In the genomic region with DNA sequence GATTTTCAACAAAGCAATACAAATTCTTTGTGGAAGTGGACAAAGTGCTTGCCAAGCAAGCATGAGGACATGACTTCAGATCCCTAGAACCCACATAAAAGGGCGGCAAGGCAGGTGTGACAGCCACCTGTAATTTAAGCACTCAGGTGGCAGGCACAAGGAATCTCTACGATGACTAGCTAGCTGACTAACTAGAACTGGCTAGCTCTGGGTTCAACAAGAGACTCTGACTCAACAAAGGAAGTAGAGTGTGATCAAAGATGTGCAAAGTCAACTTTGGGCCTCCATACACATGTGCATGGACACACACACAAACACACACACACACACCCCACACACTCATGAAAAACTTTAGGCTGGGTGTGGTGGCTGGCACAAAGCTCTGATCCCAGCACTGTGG, we compare ENCODE assay signal across 11 mouse cellular contexts. TPM values are rescaled to one million over a fixed set of nuclear protein-coding genes. Genes with fewer than 3 reads are reported as not detected.
DNase-seq lines count a peak whose midpoint lies in the region; ATAC-seq and TF ChIP-seq lines count a peak whose summit lies in the region.
"Had no signal": no experiment of that assay in that cellular context is flagged by ENCODE, and none has a peak within 500 bp of the region (broad histone marks: within the 10 kb centered on the region; RNA-seq: fewer than 3 reads in every experiment).

No protein-coding gene starts in this region.

- no peaks in the 10 kb centered on the region for H3K36me3 ChIP-seq in hindbrain, embryonic 12.5 days
- no peaks in the 10 kb centered on the region for H3K36me3 ChIP-seq in hindbrain, embryonic 14.5 days (replicated peaks; ENCODE audit: control insufficient read depth, insufficient read depth)
- peaks cover 46% of the 10 kb centered on the region for H3K36me3 ChIP-seq in G1E (replicated peaks)
- H3K36me3 ChIP-seq in forebrain, embryonic 13.5 days (ENCODE audit: poor library complexity, severe bottlenecking) = no peaks in the 10 kb centered on the region
- H3K36me3 ChIP-seq: lung, embryonic 15.5 days; neural tube, embryonic 12.5 days had no signal

- H3K9ac ChIP-seq in hindbrain, embryonic 12.5 days = no peak overlapping the region
- no peak overlapping the region for H3K9ac ChIP-seq in hindbrain, embryonic 14.5 days
- H3K9ac ChIP-seq in forebrain, embryonic 13.5 days = no peak overlapping the region
- H3K9ac ChIP-seq: lung, embryonic 15.5 days; neural tube, embryonic 12.5 days had no signal

- no peak for ATAC-seq in hindbrain, embryonic 12.5 days (ENCODE audit: low FRiP score)
- no peak for ATAC-seq in hindbrain, embryonic 14.5 days (ENCODE audit: low FRiP score)
- no peak for ATAC-seq in G1E (ENCODE audit: extremely low read depth, insufficient number of reproducible peaks, low FRiP score, poor library complexity, severe bottlenecking)
- ATAC-seq in forebrain, embryonic 13.5 days = no peak

- no peak overlapping the region for H3K4me2 ChIP-seq in hindbrain, embryonic 12.5 days (replicated peaks)
- no peak overlapping the region for H3K4me2 ChIP-seq in hindbrain, embryonic 14.5 days (replicated peaks)
- H3K4me2 ChIP-seq in forebrain, embryonic 13.5 days = no peak overlapping the region
- H3K4me2 ChIP-seq: lung, embryonic 15.5 days; neural tube, embryonic 12.5 days had no signal

- H3K27ac ChIP-seq in hindbrain, embryonic 12.5 days = peak overlapping the region; percentile 73; the same call in 1 of the 2 replicates
- H3K27ac ChIP-seq in hindbrain, embryonic 14.5 days = no peak overlapping the region
- peak overlapping the region; percentile 33 for H3K27ac ChIP-seq in cortical plate, adult 2 months (ENCODE audit: insufficient read depth, low read length)
- no peak overlapping the region; the same call in 1 of the 2 replicates for H3K27ac ChIP-seq in forebrain, embryonic 13.5 days
- H3K27ac ChIP-seq: lung, embryonic 15.5 days had no signal

- H3K4me3 ChIP-seq in hindbrain, embryonic 12.5 days = no peak overlapping the region
- H3K4me3 ChIP-seq in hindbrain, embryonic 14.5 days (replicated peaks; ENCODE audit: low read length) = no peak overlapping the region
- peak overlapping the region; percentile 55; the same call in 1 of the 2 replicates for H3K4me3 ChIP-seq in G1E (ENCODE audit: low read depth, low read length)
- H3K4me3 ChIP-seq in cortical plate, adult 2 months (ENCODE audit: insufficient read depth, low read length) = no peak overlapping the region
- H3K4me3 ChIP-seq in forebrain, embryonic 13.5 days = no peak overlapping the region
- H3K4me3 ChIP-seq: lung, embryonic 15.5 days; neural tube, embryonic 12.5 days had no signal

- peaks cover 44% of the 10 kb centered on the region for H3K4me1 ChIP-seq in hindbrain, embryonic 12.5 days
- peaks cover 28% of the 10 kb centered on the region for H3K4me1 ChIP-seq in hindbrain, embryonic 14.5 days (replicated peaks; ENCODE audit: control insufficient read depth, insufficient read depth, low read length)
- peaks cover 79% of the 10 kb centered on the region for H3K4me1 ChIP-seq in G1E (ENCODE audit: insufficient read depth, low read depth, low read length)
- peaks cover 1% of the 10 kb centered on the region; the same call in 1 of the 2 replicates for H3K4me1 ChIP-seq in cortical plate, adult 2 months (ENCODE audit: control insufficient read depth, insufficient read depth, low read length)
- peaks cover 42% of the 10 kb centered on the region for H3K4me1 ChIP-seq in forebrain, embryonic 13.5 days

- WGBS in hindbrain, embryonic 12.5 days = 90% methylated on average over 2 of the region's 2 CpGs
- 98% methylated on average over 2 of the region's 2 CpGs for WGBS in hindbrain, embryonic 14.5 days
- 92% methylated on average over 2 of the region's 2 CpGs for WGBS in forebrain, embryonic 13.5 days

- H3K9me3 ChIP-seq in hindbrain, embryonic 12.5 days (replicated peaks) = no peaks in the 10 kb centered on the region
- H3K9me3 ChIP-seq in hindbrain, embryonic 14.5 days (ENCODE audit: control insufficient read depth, low read length) = no peaks in the 10 kb centered on the region
- no peaks in the 10 kb centered on the region for H3K9me3 ChIP-seq in G1E (replicated peaks)
- H3K9me3 ChIP-seq in forebrain, embryonic 13.5 days (replicated peaks) = no peaks in the 10 kb centered on the region
- H3K9me3 ChIP-seq: lung, embryonic 15.5 days; neural tube, embryonic 12.5 days had no signal

- H3K27me3 ChIP-seq in hindbrain, embryonic 12.5 days = no peaks in the 10 kb centered on the region
- H3K27me3 ChIP-seq in hindbrain, embryonic 14.5 days (ENCODE audit: control insufficient read depth, insufficient read depth, low read length) = no peaks in the 10 kb centered on the region
- no peaks in the 10 kb centered on the region for H3K27me3 ChIP-seq in G1E (ENCODE audit: insufficient read depth, low read length)
- peaks cover 8% of the 10 kb centered on the region for H3K27me3 ChIP-seq in forebrain, embryonic 13.5 days
- H3K27me3 ChIP-seq: lung, embryonic 15.5 days; neural tube, embryonic 12.5 days had no signal

- TF ChIP-seq POLR2A in cortical plate, adult 2 months (IDR thresholded peaks at IDR 0.05; ENCODE audit: extremely low read depth, insufficient read depth, low read length) = no peak

- no peak for DNase-seq in hindbrain, embryonic 14.5 days (ENCODE audit: low spot score)
- no peak for DNase-seq in G1E (ENCODE audit: low spot score)
- DNase-seq in natural killer cell, adult 2 months (ENCODE audit: low spot score in 2 of 2) = peak; percentile 15 to 17
- no peak for DNase-seq in adrenal gland, adult 2 months
- no peak for DNase-seq in right cerebral cortex, postnatal 25 days

- TF ChIP-seq CTCF in G1E (IDR thresholded peaks at IDR 0.05; ENCODE audit: low read depth, low read length) = no peak
- no peak for TF ChIP-seq CTCF in cortical plate, adult 2 months (IDR thresholded peaks at IDR 0.05; ENCODE audit: extremely low read depth, insufficient read depth, low read length)

RNA-seq across cellular contexts. Expression of a gene that starts 35.0 kb away (rescaled TPM):
- 0.09 TPM in 2 replicates for polyA plus RNA-seq in hindbrain, embryonic 12.5 days (2016; fragmentation: Nextera tagmentation; extraction: Ambion mirVana)
- polyA plus RNA-seq in hindbrain, embryonic 14.5 days (2014; fragmentation: Nextera tagmentation; extraction: Ambion mirVana) = not detected in 2 replicates
- 0.63 and 1.2 TPM in 2 replicates for total RNA-seq in G1E (2014; fragmentation: Nextera tagmentation)
- total RNA-seq in G1E (2017) = 0.16 and 0.46 TPM in 2 replicates
- polyA plus RNA-seq in G1E (2012) = 0.26 and 0.28 TPM in 2 replicates
- polyA plus RNA-seq in cortical plate, adult 2 months (2012; rRNA removed) = 0.10 and 0.19 TPM in 2 replicates
- total RNA-seq in adrenal gland, adult 2 months (2021) = under 1 TPM in 1 of 2 experiments, not detected in 1; 0.31 TPM
- polyA plus RNA-seq in adrenal gland, adult 2 months (2012; rRNA removed) = 0.30 and 0.55 TPM in 2 replicates
- polyA plus RNA-seq in forebrain, embryonic 13.5 days (2015; fragmentation: Nextera tagmentation; extraction: Ambion mirVana) = not detected in 2 replicates
- polyA plus RNA-seq: brain, embryonic 14.5 days; neural tube, embryonic 12.5 days had no signal

RNA-seq across cellular contexts. Expression of a gene that starts 35.6 kb away (rescaled TPM):
- 198 and 210 TPM in 2 replicates for polyA plus RNA-seq in hindbrain, embryonic 12.5 days (2016; fragmentation: Nextera tagmentation; extraction: Ambion mirVana)
- polyA plus RNA-seq in hindbrain, embryonic 14.5 days (2014; fragmentation: Nextera tagmentation; extraction: Ambion mirVana) = 73.3 and 82.9 TPM in 2 replicates
- total RNA-seq in G1E (2014; fragmentation: Nextera tagmentation) (329 and 560 TPM in 2 replicates), G1E (2017) (97.8 and 129 TPM in 2 replicates)
- polyA plus RNA-seq in G1E (2012) = 119 and 152 TPM in 2 replicates
- polyA plus RNA-seq in cortical plate, adult 2 months (2012; rRNA removed) = 36.5 and 37.8 TPM in 2 replicates
- total RNA-seq in adrenal gland, adult 2 months (2021) = 10 to 100 TPM; 59.3 to 66.6 TPM
- polyA plus RNA-seq in adrenal gland, adult 2 months (2012; rRNA removed) = 12.2 and 14.7 TPM in 2 replicates
- polyA plus RNA-seq in forebrain, embryonic 13.5 days (2015; fragmentation: Nextera tagmentation; extraction: Ambion mirVana) = 75.0 and 84.1 TPM in 2 replicates

Comparison
In these comparisons a context has a peak if more than half of its experiments do, and no peak if none do; other contexts are left out.
1. H3K27ac ChIP-seq: peak in hindbrain, embryonic 12.5 days (single experiment) and cortical plate, adult 2 months (single experiment); none in hindbrain, embryonic 14.5 days (single experiment) and forebrain, embryonic 13.5 days (single experiment).
2. DNase-seq: peak in natural killer cell, adult 2 months (2 of 2); none in hindbrain, embryonic 14.5 days (single experiment), G1E (single experiment), adrenal gland, adult 2 months (single experiment) and right cerebral cortex, postnatal 25 days (single experiment).